Mouse (Mus musculus): Measurements from ENCODE around the gene Tchp. TPM values are rescaled to one million over a fixed set of nuclear protein-coding genes. Genes with fewer than 3 reads are reported as not detected.

Gene Tchp
- polyA plus RNA-seq, 1 experiment from 2014 or later = 12.0 TPM

DNA sequence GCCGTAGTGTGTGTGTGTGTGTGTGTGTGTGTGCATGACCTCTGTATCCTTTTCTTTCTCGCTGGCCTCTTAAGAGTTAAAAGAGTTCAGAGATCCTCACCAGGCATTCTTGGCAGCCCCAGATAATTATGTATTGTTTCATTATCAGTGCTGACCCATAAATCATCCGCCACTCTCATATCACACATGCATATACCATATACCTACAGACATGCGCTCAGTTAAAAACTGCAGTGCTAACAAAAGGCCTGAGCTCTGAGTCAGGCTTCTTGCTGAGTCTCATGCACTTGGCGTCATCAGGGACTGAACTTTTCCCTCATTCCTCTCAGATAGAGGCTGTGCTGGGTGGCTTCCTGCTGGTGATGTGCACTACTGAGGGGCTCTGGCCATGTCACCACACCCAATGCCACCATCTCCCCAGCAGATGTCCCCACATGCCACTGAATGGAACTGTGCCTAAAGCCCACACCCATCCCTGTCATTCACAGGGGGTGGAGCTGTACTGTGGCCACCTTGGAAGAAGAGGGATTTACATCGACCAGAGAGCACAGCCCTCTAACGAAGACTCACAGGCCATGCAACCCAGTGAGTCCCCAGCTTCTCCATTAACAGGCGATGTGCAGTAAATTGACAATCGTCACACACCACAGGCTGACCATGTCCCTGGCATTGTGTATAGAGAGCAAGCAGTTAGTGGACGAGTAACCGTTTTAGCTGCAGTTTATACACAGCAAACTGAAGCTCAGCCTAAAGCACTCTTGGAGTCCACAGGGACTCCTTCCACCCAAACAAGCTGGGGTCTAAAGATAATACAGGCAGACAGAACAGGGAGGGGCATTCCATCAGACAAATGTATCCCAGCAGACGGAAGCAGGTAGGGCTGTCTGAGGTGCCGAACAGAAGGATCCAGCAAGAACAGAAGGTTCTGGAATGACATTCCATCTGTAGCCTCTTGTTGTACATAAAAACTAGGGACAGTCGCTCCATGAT, 4.9 kb upstream of the Tchp start:
- ATAC-seq (replicated peaks; ENCODE audit: insufficient number of reproducible peaks, low FRiP score, low TSS enrichment, low read depth) (peak; percentile 30; the same call in 1 of the 2 replicates), DNase-seq (ENCODE audit: low spot score) (peak; percentile 42)
- Histone ChIP-seq H3K4me3 (ENCODE audit: low read depth, low read length) (no peak overlapping the region), H3K9me3 (replicated peaks; ENCODE audit: control insufficient read depth, low read length) (no peaks in the 10 kb centered on the region), H3K9ac (replicated peaks; ENCODE audit: low read length) (no peak overlapping the region), H3K27me3 (ENCODE audit: control insufficient read depth, insufficient read depth, low read length) (no peaks in the 10 kb centered on the region), H3K4me1 (ENCODE audit: control insufficient read depth, insufficient read depth, low read length) (no peaks in the 10 kb centered on the region), H3K36me3 (replicated peaks; ENCODE audit: control insufficient read depth, insufficient read depth, low read depth, low read length) (no peaks in the 10 kb centered on the region), H3K27ac (replicated peaks; ENCODE audit: low read depth, low read length) (no peak overlapping the region), H3K4me2 (ENCODE audit: low read depth, low read length) (no peak overlapping the region)
- WGBS = 62% methylated on average over 14 of the region's 14 CpGs

DNA sequence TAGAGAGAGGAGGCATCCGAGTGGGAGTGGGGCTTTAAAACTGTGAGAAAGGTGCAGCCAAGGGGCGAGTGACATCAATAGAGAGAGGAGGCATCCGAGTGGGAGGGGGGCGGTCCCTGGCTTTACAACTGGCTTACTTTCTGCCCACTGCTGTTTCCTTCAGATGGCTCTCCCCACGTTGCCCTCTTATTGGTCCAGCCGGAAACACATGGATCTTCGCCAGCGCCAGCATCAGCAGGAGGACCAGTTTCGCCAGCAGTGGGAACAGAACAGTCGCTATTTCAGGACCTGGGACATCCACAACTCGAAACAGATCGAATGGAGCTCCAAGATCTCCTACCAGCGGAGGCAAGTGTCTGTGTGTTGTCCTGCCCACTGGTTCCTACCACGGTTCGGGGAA, 931 bp downstream of the Tchp start:
- H3K9ac ChIP-seq (replicated peaks; ENCODE audit: low read length) = peak overlapping the region; percentile 83
- H3K4me3 ChIP-seq (ENCODE audit: low read depth, low read length) = peak overlapping the region; percentile 60
- no peaks in the 10 kb centered on the region for H3K9me3 ChIP-seq (replicated peaks; ENCODE audit: control insufficient read depth, low read length)
- no peak overlapping the region for H3K27ac ChIP-seq (replicated peaks; ENCODE audit: low read depth, low read length)
- H3K4me2 ChIP-seq (ENCODE audit: low read depth, low read length) = peak overlapping the region; percentile 57
- no peaks in the 10 kb centered on the region for H3K27me3 ChIP-seq (ENCODE audit: control insufficient read depth, insufficient read depth, low read length)
- H3K4me1 ChIP-seq (ENCODE audit: control insufficient read depth, insufficient read depth, low read length) = no peaks in the 10 kb centered on the region
- ATAC-seq (replicated peaks; ENCODE audit: insufficient number of reproducible peaks, low FRiP score, low TSS enrichment, low read depth) (no peak), DNase-seq (ENCODE audit: low spot score) (no peak)
- 52% methylated on average over 15 of the region's 15 CpGs for WGBS
- no peaks in the 10 kb centered on the region for H3K36me3 ChIP-seq (replicated peaks; ENCODE audit: control insufficient read depth, insufficient read depth, low read depth, low read length)

DNA sequence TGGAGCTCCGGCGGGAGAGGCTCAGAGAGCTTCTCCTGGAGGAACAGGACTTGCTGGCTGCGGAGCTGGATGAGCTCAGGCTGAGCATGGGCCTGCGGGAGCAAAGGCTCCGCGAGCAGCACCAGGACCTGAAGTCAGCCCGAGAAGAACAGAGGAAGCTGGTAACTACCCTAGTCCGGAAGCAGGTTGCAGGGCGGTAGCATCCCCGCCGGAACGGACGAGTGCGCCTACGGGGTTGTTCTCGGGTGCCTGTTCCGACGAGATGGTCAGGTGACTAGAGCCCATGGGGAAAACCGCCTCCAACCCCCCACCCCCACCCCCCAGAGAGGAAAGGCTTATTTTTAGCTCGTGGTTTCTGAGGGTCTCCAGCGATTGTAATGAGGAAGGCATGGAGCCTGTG, 1.8 kb downstream of the Tchp start:
- DNase-seq (ENCODE audit: low spot score) (no peak), ATAC-seq (replicated peaks; ENCODE audit: insufficient number of reproducible peaks, low FRiP score, low TSS enrichment, low read depth) (no peak)
- WGBS = 88% methylated on average over 21 of the region's 21 CpGs
- H3K4me3 ChIP-seq (ENCODE audit: low read depth, low read length) = no peak overlapping the region
- no peaks in the 10 kb centered on the region for H3K9me3 ChIP-seq (replicated peaks; ENCODE audit: control insufficient read depth, low read length)
- H3K36me3 ChIP-seq (replicated peaks; ENCODE audit: control insufficient read depth, insufficient read depth, low read depth, low read length) = no peaks in the 10 kb centered on the region
- no peak overlapping the region for H3K9ac ChIP-seq (replicated peaks; ENCODE audit: low read length)
- no peak overlapping the region for H3K27ac ChIP-seq (replicated peaks; ENCODE audit: low read depth, low read length)
- no peaks in the 10 kb centered on the region for H3K4me1 ChIP-seq (ENCODE audit: control insufficient read depth, insufficient read depth, low read length)
- H3K27me3 ChIP-seq (ENCODE audit: control insufficient read depth, insufficient read depth, low read length) = no peaks in the 10 kb centered on the region
- no peak overlapping the region for H3K4me2 ChIP-seq (ENCODE audit: low read depth, low read length)

DNA sequence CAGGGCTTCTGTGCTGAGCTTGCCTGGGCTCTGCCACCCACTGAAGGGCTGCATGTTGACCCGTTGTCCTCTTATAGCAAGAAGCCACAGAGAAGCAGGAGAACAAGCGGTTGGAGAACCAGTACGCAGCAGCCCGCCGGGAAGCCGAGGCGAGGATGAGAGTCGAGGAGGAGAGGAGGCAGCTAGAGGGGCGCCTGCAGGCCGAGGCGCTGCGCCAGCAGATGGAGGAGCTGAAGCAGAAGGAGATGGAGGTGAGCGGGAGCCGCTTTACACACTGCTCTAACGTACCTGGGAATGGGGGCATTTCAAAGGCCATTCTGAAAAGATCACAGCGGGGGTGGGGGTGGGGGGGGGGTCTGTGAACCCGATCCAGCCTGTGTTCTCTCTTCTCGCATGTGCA, 7.0 kb downstream of the Tchp start:
- no peaks in the 10 kb centered on the region for H3K9me3 ChIP-seq (replicated peaks; ENCODE audit: control insufficient read depth, low read length)
- H3K4me3 ChIP-seq (ENCODE audit: low read depth, low read length) = no peak overlapping the region
- H3K36me3 ChIP-seq (replicated peaks; ENCODE audit: control insufficient read depth, insufficient read depth, low read depth, low read length) = peaks cover 8% of the 10 kb centered on the region; the same call in 1 of the 2 replicates
- no peaks in the 10 kb centered on the region for H3K27me3 ChIP-seq (ENCODE audit: control insufficient read depth, insufficient read depth, low read length)
- H3K4me2 ChIP-seq (ENCODE audit: low read depth, low read length) = no peak overlapping the region
- WGBS = 94% methylated on average over 18 of the region's 18 CpGs
- H3K9ac ChIP-seq (replicated peaks; ENCODE audit: low read length) = no peak overlapping the region
- DNase-seq (ENCODE audit: low spot score) (no peak), ATAC-seq (replicated peaks; ENCODE audit: insufficient number of reproducible peaks, low FRiP score, low TSS enrichment, low read depth) (no peak)
- H3K27ac ChIP-seq (replicated peaks; ENCODE audit: low read depth, low read length) = no peak overlapping the region
- H3K4me1 ChIP-seq (ENCODE audit: control insufficient read depth, insufficient read depth, low read length) = no peaks in the 10 kb centered on the region

DNA sequence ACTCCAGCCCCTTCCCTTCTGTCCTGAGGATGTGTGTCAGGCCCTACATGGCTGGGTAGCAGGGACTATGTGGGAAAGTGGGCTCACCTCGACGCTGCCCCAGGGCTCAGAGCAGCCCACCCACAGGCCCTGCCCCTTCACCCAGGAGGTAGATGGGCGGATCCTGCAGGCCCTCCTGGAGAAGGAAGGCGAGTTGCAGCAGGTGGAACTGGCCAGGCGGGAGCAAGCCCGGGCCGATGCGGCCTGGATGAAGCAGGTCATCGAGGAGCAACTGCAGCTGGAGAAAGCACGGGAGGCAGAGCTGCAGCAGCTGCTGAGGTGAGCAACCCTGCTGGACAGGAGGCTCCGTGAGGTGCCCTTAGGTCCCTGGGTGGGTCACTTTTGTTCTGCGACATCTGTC, 9.7 kb downstream of the Tchp start:
- Histone ChIP-seq H3K9me3 (replicated peaks; ENCODE audit: control insufficient read depth, low read length) (no peaks in the 10 kb centered on the region), H3K4me2 (ENCODE audit: low read depth, low read length) (no peak overlapping the region), H3K9ac (replicated peaks; ENCODE audit: low read length) (no peak overlapping the region), H3K27me3 (ENCODE audit: control insufficient read depth, insufficient read depth, low read length) (no peaks in the 10 kb centered on the region), H3K4me1 (ENCODE audit: control insufficient read depth, insufficient read depth, low read length) (no peaks in the 10 kb centered on the region), H3K4me3 (ENCODE audit: low read depth, low read length) (no peak overlapping the region), H3K36me3 (replicated peaks; ENCODE audit: control insufficient read depth, insufficient read depth, low read depth, low read length) (peaks cover 16% of the 10 kb centered on the region), H3K27ac (replicated peaks; ENCODE audit: low read depth, low read length) (no peak overlapping the region)
- WGBS = 90% methylated on average over 12 of the region's 12 CpGs
- DNase-seq (ENCODE audit: low spot score) (no peak), ATAC-seq (replicated peaks; ENCODE audit: insufficient number of reproducible peaks, low FRiP score, low TSS enrichment, low read depth) (no peak)

DNA sequence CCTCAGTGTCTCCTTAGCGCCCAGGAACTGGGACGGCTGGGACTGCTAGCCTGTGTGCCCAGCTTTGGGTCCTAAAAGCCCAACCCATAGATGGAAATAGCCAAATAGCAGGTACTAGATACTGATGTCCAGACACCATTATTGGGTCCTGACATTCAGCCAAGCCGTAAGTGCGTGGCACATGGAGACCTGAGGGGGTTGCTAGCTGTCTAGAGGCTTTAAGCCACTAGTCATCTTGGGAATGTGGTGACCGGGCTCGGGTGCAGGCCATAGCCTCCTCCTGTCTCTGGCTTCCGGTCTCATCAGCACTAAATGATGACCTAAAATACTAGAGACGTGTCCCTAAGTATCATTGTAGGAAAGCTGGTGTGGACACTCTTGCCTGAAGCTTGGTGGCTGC, 10.4 kb downstream of the Tchp start:
- H3K4me1 ChIP-seq (ENCODE audit: control insufficient read depth, insufficient read depth, low read length) = no peaks in the 10 kb centered on the region
- no peaks in the 10 kb centered on the region for H3K27me3 ChIP-seq (ENCODE audit: control insufficient read depth, insufficient read depth, low read length)
- 92% methylated on average over 8 of the region's 8 CpGs for WGBS
- no peak for ATAC-seq (replicated peaks; ENCODE audit: insufficient number of reproducible peaks, low FRiP score, low TSS enrichment, low read depth)
- H3K27ac ChIP-seq (replicated peaks; ENCODE audit: low read depth, low read length) = no peak overlapping the region
- H3K36me3 ChIP-seq (replicated peaks; ENCODE audit: control insufficient read depth, insufficient read depth, low read depth, low read length) = peaks cover 16% of the 10 kb centered on the region
- no peak for DNase-seq (ENCODE audit: low spot score)
- no peak overlapping the region for H3K4me2 ChIP-seq (ENCODE audit: low read depth, low read length)
- no peak overlapping the region for H3K9ac ChIP-seq (replicated peaks; ENCODE audit: low read length)
- no peaks in the 10 kb centered on the region for H3K9me3 ChIP-seq (replicated peaks; ENCODE audit: control insufficient read depth, low read length)
- no peak overlapping the region for H3K4me3 ChIP-seq (ENCODE audit: low read depth, low read length)

DNA sequence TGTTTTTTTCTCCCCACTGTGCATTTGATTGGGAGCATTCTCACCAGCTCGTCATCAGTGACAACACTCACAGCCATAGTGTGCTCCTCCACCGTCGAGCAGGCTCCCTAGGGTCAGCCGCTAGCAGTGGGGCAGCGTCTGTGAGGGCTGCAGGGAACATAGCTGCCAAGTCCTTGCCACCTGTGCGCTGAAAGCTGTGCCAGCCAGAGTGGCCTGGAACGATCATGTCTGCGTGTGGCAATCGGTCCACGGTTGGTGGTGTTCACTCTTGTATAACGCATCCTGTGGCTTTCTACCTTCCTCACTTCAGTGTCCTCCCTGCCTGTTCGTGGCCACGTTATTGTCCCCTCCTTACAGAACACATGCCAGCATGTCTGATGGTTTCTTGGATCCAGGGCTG, 10.9 kb downstream of the Tchp start:
- no peaks in the 10 kb centered on the region for H3K9me3 ChIP-seq (replicated peaks; ENCODE audit: control insufficient read depth, low read length)
- no peak overlapping the region for H3K4me3 ChIP-seq (ENCODE audit: low read depth, low read length)
- DNase-seq (ENCODE audit: low spot score) = no peak
- H3K27me3 ChIP-seq (ENCODE audit: control insufficient read depth, insufficient read depth, low read length) = no peaks in the 10 kb centered on the region
- no peak for ATAC-seq (replicated peaks; ENCODE audit: insufficient number of reproducible peaks, low FRiP score, low TSS enrichment, low read depth)
- H3K4me1 ChIP-seq (ENCODE audit: control insufficient read depth, insufficient read depth, low read length) = no peaks in the 10 kb centered on the region
- peaks cover 16% of the 10 kb centered on the region for H3K36me3 ChIP-seq (replicated peaks; ENCODE audit: control insufficient read depth, insufficient read depth, low read depth, low read length)
- no peak overlapping the region for H3K27ac ChIP-seq (replicated peaks; ENCODE audit: low read depth, low read length)
- no peak overlapping the region for H3K9ac ChIP-seq (replicated peaks; ENCODE audit: low read length)
- 88% methylated on average over 13 of the region's 13 CpGs for WGBS
- no peak overlapping the region for H3K4me2 ChIP-seq (ENCODE audit: low read depth, low read length)
